Mouse (Mus musculus) layer of hippocampus, postnatal 14 days (tissue): ENCODE measurements at regions not wholly inside any gene's neighbourhood (a gene's known extent, or its start where the extent isn't known, plus 50 kb on each side); places are given as distances from the start of the nearest gene placed in this dataset.

Source experiments
- DNase-seq, 2 experiments: peaks; one replicate each; pipeline ENCODE4 v3.0.0; 2021 to 2022; ENCODE audit warnings: low spot score in 2 of 2, mixed read lengths in 1 of 2

- peak in 1 of 2 experiments; percentile 5 for DNase-seq
These were observed 158.5 kb upstream of the 4930595M18Rik start for GRCm38 (mm10) chrX:81616397-81616796.
